Mouse (Mus musculus) heart, embryonic 16.5 days (tissue): ENCODE results near the gene Inpp5d. TPM values are rescaled to one million over a fixed set of nuclear protein-coding genes. Genes with fewer than 3 reads are reported as not detected.

Experiments used
- ATAC-seq: fragments of 200-750 bp; cut with Nextera tagmentation; replicated peaks from 2 replicates; pipeline ENCODE4 v1.8.0; 2017; ENCODE audit warnings: moderate number of reproducible peaks; ENCODE audit not compliant: insufficient read depth, low FRiP score; ENCODE audit errors: extremely low read depth
- H3K27ac ChIP-seq: fragments of 300-500 bp; sonication (generic); 2 replicates; pipeline ENCODE4 v1.5.1; 2014; ENCODE audit warnings: mild to moderate bottlenecking, low read length, control low read depth, moderate library complexity
- H3K27me3 ChIP-seq: fragments of 300-500 bp; sonication (generic); 2 replicates; pipeline ENCODE4 v1.6.1; 2014; ENCODE audit warnings: low read length, mixed read lengths; ENCODE audit not compliant: control insufficient read depth, insufficient read depth
- H3K36me3 ChIP-seq: fragments of 300-500 bp; sonication (generic); 2 replicates; pipeline ENCODE4 v1.6.1; 2014; ENCODE audit not compliant: control insufficient read depth, insufficient read depth
- H3K4me1 ChIP-seq: fragments of 300-500 bp; sonication (generic); 2 replicates; pipeline ENCODE4 v1.6.1; 2014; ENCODE audit warnings: low read length, mixed read lengths; ENCODE audit not compliant: control insufficient read depth, insufficient read depth
- H3K4me2 ChIP-seq: fragments of 300-500 bp; sonication (generic); 2 replicates; pipeline ENCODE4 v1.6.1; 2014; ENCODE audit warnings: low read depth, mild to moderate bottlenecking, control low read depth, low read length
- H3K4me3 ChIP-seq: fragments of 300-500 bp; sonication (generic); 2 replicates; pipeline ENCODE4 v1.5.1; 2014; ENCODE audit warnings: mild to moderate bottlenecking, control low read depth, low read length
- H3K9ac ChIP-seq: fragments of 300-500 bp; sonication (generic); 2 replicates; pipeline ENCODE4 v1.6.1; 2014; ENCODE audit warnings: low read length, control low read depth
- H3K9me3 ChIP-seq: fragments of 300-500 bp; sonication (generic); replicated peaks from 2 replicates; pipeline ENCODE4 v1.6.1; 2016; ENCODE audit warnings: low read length; ENCODE audit not compliant: control insufficient read depth
- WGBS: fragments of 180-500 bp; shearing (Covaris S2); extraction: QIAGEN DNeasy Blood & Tissue Kit; methylation state at CpG from one replicate; pipeline ENCODE4 v1.1.7; 2014; 5-methylcytosine and 5-hydroxymethylcytosine counted together
- polyA plus RNA-seq: library from polyadenylated mRNA; unstranded; fragments of >200 nt; fragmentation: Nextera tagmentation; extraction: Ambion mirVana; gene quantifications from 2 replicates; pipeline ENCODE4 v1.2.1, GENCODE M21; 2015

Inpp5d gene
- 5.2 and 6.9 TPM in 2 replicates for polyA plus RNA-seq

- no peaks in the 10 kb centered on the region for H3K9me3 ChIP-seq
These were observed at the start of gene Inpp5d for GRCm38 (mm10) chr1:87620211-87620668. Gene Inpp5d (plus strand): TSS chr1:87620312.

GRCm38 (mm10) chr1:87573261-87573660 lies 46.9 kb upstream of the Inpp5d start:
- Histone ChIP-seq H3K4me2 (no peak overlapping the region), H3K27me3 (no peaks in the 10 kb centered on the region), H3K4me1 (no peaks in the 10 kb centered on the region), H3K27ac (no peak overlapping the region), H3K9me3 (no peaks in the 10 kb centered on the region), H3K4me3 (no peak overlapping the region), H3K36me3 (no peaks in the 10 kb centered on the region), H3K9ac (no peak overlapping the region)
- 70% methylated on average over 5 of the region's 5 CpGs for WGBS
- ATAC-seq: no peak

More at GRCm38 (mm10) chr1:87620211-87620668, at the start of gene Inpp5d:
- ATAC-seq: peak; percentile 51; the same call in 1 of the 2 replicates
- no peaks in the 10 kb centered on the region for H3K36me3 ChIP-seq
- WGBS: 70% methylated on average over 12 of the region's 12 CpGs
- peak within 1 kb of the TSS; percentile 74 for H3K27ac ChIP-seq
- peak within 1 kb of the TSS; percentile 62 for H3K9ac ChIP-seq
- H3K4me3 ChIP-seq: peak within 1 kb of the TSS; percentile 48
- H3K4me1 ChIP-seq: peaks cover 2% of the 10 kb centered on the region; the same call in 1 of the 2 replicates
- H3K27me3 ChIP-seq: no peaks in the 10 kb centered on the region
- H3K4me2 ChIP-seq: peak within 1 kb of the TSS; percentile 58

DNA sequence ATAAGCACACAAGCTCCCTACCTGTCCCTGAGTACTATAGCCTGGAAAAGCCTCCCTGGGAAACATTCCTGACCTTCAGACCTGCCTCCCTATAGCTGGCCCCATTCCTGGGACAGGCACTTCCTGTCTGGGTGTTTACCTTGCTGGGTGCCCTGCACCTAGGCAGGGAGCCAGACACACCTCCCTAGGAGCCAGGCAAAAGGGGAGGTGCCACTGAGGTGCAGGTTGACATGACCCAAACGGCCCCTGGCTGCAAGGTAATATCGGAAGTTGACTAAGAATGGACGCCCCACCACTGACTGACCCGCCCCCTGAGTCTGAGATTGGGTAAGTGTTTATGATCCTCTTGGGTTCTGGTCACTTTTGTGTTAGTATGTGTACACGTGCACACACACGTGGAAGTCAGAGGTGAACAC lies 46.3 kb upstream of the Inpp5d start, which contains the start of gene Ngef:
Gene Ngef (minus strand): TSS at position 71 of the 416 bp plus-strand sequence.
- 71% methylated on average over 6 of the region's 6 CpGs for WGBS
- Histone ChIP-seq H3K4me1 (no peaks in the 10 kb centered on the region), H3K4me2 (no peak within 1 kb of the TSS), H3K9me3 (no peaks in the 10 kb centered on the region), H3K4me3 (no peak within 1 kb of the TSS), H3K36me3 (no peaks in the 10 kb centered on the region), H3K27ac (no peak within 1 kb of the TSS), H3K9ac (no peak within 1 kb of the TSS), H3K27me3 (no peaks in the 10 kb centered on the region)
- no peak for ATAC-seq

GRCm38 (mm10) chr1:87574353-87574752 lies 45.8 kb upstream of the Inpp5d start:
- Histone ChIP-seq H3K27ac (no peak overlapping the region), H3K9me3 (no peaks in the 10 kb centered on the region), H3K9ac (no peak overlapping the region), H3K4me3 (no peak overlapping the region), H3K4me2 (no peak overlapping the region), H3K36me3 (no peaks in the 10 kb centered on the region), H3K4me1 (no peaks in the 10 kb centered on the region), H3K27me3 (no peaks in the 10 kb centered on the region)
- ATAC-seq: no peak
- 66% methylated on average over 6 of the region's 6 CpGs for WGBS

- Histone ChIP-seq H3K9me3 (no peaks in the 10 kb centered on the region), H3K4me3 (no peak overlapping the region), H3K27ac (peak overlapping the region; percentile 47; the same call in 1 of the 2 replicates), H3K27me3 (no peaks in the 10 kb centered on the region), H3K36me3 (no peaks in the 10 kb centered on the region), H3K4me2 (no peak overlapping the region), H3K9ac (no peak overlapping the region), H3K4me1 (no peaks in the 10 kb centered on the region)
- 37% methylated on average over 7 of the region's 7 CpGs for WGBS
- peak; percentile 55; the same call in 1 of the 2 replicates for ATAC-seq
These were observed 45.3 kb upstream of the Inpp5d start for GRCm38 (mm10) chr1:87574785-87575184.

- 86% methylated on average over 6 of the region's 6 CpGs for WGBS
These were observed 41.1 kb upstream of the Inpp5d start for GRCm38 (mm10) chr1:87578965-87579364.

DNA sequence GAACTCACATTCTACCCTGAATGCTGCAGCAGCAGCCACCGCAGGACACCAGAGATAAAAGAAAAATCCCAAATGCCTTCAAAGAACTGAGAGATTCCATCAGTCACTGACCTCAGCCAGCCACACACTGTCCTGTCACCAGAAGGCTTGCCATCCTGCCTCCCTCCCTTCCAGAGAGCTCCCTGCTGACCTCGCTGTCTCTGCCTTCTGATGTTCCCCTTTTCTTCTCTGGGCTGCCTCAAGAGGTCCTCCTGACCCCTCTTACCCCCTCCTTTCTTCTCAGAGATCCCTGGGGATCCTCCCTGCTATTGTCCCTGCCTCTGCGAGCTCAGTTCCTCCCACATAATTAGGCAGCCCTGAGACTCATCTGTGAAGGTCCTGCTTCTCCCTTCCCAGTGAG lies 39.3 kb upstream of the Inpp5d start:
- H3K4me1 ChIP-seq: peaks cover 3% of the 10 kb centered on the region; the same call in 1 of the 2 replicates
- no peak overlapping the region for H3K27ac ChIP-seq
- H3K36me3 ChIP-seq: no peaks in the 10 kb centered on the region
- no peak overlapping the region for H3K4me3 ChIP-seq
- H3K9me3 ChIP-seq: no peaks in the 10 kb centered on the region
- H3K27me3 ChIP-seq: no peaks in the 10 kb centered on the region
- no peak overlapping the region for H3K4me2 ChIP-seq
- no peak overlapping the region for H3K9ac ChIP-seq
- 20% methylated on average over 3 of the region's 3 CpGs for WGBS
- no peak for ATAC-seq

More at GRCm38 (mm10) chr1:87578965-87579364, 41.1 kb upstream of the Inpp5d start:
- Histone ChIP-seq H3K4me1 (peaks cover 3% of the 10 kb centered on the region; the same call in 1 of the 2 replicates), H3K27ac (no peak overlapping the region), H3K9ac (no peak overlapping the region), H3K36me3 (no peaks in the 10 kb centered on the region), H3K9me3 (no peaks in the 10 kb centered on the region), H3K27me3 (no peaks in the 10 kb centered on the region), H3K4me3 (no peak overlapping the region), H3K4me2 (no peak overlapping the region)
- ATAC-seq: no peak

GRCm38 (mm10) chr1:87589162-87589561 lies 30.9 kb upstream of the Inpp5d start:
- Histone ChIP-seq H3K27ac (no peak overlapping the region), H3K36me3 (no peaks in the 10 kb centered on the region), H3K4me1 (no peaks in the 10 kb centered on the region; the same call in 1 of the 2 replicates), H3K4me3 (no peak overlapping the region), H3K27me3 (no peaks in the 10 kb centered on the region), H3K4me2 (no peak overlapping the region), H3K9ac (no peak overlapping the region), H3K9me3 (no peaks in the 10 kb centered on the region)
- no peak for ATAC-seq
- 83% methylated on average over 7 of the region's 7 CpGs for WGBS

GRCm38 (mm10) chr1:87589980-87590379 lies 30.1 kb upstream of the Inpp5d start:
- no peak for ATAC-seq
- Histone ChIP-seq H3K27ac (no peak overlapping the region), H3K27me3 (no peaks in the 10 kb centered on the region), H3K9me3 (no peaks in the 10 kb centered on the region), H3K9ac (no peak overlapping the region), H3K4me3 (no peak overlapping the region), H3K4me1 (no peaks in the 10 kb centered on the region; the same call in 1 of the 2 replicates), H3K4me2 (no peak overlapping the region), H3K36me3 (no peaks in the 10 kb centered on the region)
- 86% methylated on average over 8 of the region's 8 CpGs for WGBS
